Mouse (Mus musculus) adrenal gland (tissue): ENCODE measurements around the gene Ntrk3.

Experiments
- intact Hi-C: fragments of 180-260 bp; cut with DNase I; formaldehyde crosslinking; loops from one replicate; pipeline ENCODE4 v1.15.1; 2025

Gene Ntrk3

DNA sequence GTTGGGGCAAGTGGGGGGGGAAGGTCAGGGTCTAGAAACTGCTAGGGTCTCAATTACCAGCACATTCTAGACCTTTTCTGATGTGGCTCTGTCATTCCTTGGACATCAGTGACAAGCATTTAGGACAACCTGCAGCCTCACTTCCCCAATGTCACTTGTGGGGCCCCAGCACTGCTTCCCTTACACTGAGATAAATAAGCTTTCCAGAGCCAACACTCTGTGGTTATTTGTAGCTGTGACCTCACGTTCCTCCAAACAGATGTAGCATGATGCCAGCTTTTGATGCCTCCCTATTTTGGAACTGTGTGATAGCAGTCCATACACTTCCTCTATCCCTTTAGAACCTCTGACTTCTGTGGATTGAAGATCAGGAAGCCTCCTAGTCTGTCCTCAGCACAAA lies 278.8 kb downstream of the Ntrk3 start:
- intact Hi-C loops, result no loop called here

DNA sequence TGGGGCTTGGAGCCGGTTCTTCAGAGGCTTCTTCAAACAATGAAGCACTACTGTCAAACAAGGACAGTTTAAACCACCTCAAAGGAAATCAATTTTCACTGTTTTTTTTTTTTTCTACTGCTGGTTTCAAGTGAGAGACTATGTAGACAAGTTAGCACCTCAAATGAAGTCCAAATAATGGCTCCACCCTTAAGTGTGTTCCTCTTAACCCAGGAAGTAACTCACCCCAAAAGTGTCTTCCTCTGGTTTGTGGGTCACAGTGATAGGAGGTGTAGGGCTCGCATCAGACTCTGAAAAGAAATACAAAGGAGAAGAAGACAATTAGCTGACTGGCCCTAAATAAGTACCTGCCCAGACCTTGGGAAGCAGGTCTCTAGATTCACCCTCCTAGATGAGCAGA lies 286.1 kb downstream of the Ntrk3 start:
- intact Hi-C loops, result no loop called here

- intact Hi-C loops, result no loop called here
Measured at GRCm38 (mm10) chr7:78449909-78450592, 287.8 kb downstream of the Ntrk3 start.

DNA sequence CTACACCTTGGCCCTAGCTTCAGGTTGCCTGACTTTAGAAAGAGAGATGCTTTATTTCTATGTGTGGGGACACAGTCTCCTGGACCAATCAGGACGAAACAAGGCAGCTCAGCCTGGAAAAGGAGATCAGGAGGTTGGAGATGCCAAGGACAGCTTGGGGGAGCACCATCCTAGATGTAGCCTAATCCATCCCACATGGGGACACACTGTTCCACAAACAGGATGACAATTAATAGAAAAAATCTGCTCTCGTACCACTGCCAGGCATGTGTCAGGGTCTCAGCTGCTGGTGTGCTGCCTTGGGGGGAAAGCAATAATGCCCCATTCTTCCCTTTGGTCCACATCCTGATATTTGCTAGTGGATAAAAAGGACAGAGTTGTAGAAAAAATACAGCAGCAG lies 289.0 kb downstream of the Ntrk3 start:
- intact Hi-C loops, result no loop called here

DNA sequence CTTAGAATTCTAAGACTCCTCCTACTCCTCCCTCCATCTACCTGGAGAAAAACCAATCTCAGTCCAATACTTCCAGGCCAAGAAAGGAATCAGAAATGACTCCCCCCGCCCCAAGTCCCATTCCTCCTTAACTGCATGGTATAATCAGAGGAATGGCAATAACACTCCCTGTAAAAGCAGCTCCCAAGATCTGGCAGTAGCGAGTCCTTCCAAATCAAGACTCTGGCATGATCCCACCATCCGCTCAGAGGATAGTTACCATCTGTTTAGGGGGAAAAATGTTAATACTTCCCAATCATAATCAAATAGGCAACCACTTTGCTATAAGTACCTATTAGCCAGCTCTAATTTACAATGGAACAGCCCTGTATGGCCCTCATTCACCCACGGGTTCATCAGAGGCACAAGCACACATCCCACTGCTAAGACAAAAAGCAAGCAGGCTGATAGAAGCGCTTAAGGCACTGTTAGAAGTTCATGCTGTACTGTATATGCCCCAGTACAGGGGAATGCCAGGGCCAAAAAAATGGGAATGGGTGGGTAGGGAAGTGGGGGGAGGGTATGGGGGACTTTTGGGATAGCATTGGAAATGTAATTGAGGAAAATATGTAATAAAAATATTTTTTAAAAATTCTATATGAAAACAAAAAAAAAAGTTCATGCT lies 294.3 kb downstream of the Ntrk3 start:
- intact Hi-C loops, result no loop called here

DNA sequence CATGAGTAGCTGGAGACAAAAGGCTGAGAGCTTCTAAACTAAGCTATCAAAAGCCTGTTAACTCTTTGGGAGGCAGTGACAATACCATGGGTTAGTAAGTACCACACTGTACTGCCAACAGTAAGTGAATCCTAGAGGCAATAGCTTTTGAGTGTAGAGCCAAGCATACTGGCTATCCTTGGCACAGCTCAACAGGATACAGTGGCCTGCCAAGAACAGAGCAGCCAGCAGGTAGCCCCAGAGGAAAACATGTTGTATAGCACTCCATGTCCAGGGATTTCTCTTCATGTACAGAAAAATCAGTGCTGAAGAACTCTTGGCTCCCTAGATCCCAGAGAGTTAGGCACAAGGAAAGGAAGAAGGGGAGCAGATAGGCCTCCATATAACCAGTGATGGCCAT lies 296.1 kb downstream of the Ntrk3 start:
- intact Hi-C loops, result no loop called here

DNA sequence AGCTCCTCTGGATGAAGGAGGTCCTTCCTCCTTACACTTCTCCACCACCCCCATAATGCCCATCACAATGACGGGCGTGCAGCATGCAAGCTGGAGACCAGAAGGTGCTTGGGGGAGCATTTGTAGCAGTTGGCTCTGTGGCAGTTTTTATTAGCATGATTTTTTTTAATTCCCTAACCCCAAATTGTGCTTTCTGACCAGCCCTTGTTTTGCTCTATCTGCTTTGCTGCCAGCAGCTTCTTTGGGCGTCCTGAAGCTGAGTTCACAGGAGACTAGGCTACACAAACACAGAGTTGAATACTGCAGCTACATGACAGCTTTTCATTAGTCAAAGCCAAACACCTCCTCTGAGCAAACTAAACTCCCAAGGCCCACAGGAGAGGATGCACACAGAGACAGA lies 296.9 kb downstream of the Ntrk3 start:
- intact Hi-C loops, result no loop called here

DNA sequence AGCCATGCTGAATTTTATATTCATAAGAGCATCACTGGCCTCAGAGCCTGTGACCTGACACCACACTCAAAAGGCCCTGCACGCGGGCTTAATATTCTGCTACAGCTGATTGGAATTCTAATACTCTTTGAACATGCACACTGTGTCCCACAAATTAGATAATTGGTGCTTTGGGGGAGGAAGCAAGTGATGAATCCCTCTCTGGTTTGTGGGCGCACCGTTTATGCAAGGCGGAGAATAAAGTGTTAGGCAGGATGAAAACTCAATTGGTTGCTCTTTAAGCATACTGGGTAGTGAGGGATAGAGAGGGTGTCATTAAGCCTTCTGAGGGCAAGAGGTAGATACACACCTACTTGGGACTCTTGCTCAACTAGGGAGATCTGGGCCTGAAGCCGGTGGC lies 297.3 kb downstream of the Ntrk3 start:
- intact Hi-C loops, result no loop called here

- intact Hi-C loops, result no loop called here
Measured at GRCm38 (mm10) chr7:78439361-78440120, 298.3 kb downstream of the Ntrk3 start.

- intact Hi-C loops, result no loop called here
Measured at GRCm38 (mm10) chr7:78433617-78434144, 304.1 kb downstream of the Ntrk3 start.

DNA sequence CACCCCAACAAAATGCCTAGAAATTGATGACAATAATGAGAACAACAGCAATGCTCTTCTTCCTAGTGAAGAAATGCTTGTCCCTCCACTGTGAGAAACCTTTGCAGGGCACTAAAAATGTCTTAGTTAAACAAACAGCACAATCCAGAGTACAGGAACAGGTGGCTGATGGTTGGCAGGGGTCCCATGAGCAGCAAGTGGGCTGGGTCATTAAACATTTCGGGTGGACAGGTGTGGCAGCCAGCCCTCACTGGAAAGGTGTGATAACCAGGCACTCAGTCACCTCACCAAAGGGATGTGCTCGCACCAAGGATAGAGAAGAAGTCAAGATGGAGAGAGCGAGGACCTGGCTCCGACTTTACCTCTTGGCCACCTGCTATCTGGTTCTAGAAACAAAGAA lies 306.2 kb downstream of the Ntrk3 start:
- intact Hi-C loops, result no loop called here

DNA sequence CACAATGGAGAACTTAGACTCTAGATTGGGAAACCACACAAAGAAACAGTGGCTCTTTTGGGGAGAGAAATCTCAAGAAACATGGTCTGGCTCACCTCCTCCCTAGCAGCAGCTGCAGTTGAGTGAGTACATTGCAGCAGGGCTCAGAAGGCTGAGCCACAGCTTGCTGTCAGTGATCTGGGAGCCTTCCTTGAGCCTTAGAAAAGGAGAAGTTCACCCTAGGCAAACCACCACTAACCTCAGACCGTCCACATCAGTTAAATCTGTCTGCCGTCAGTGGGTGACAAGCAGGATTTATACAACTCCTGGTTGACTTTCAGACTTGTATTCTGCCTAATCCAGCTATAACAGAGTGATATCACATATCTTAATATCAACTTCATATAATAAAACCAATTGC lies 325.6 kb downstream of the Ntrk3 start:
- intact Hi-C loops, result no loop called here

DNA sequence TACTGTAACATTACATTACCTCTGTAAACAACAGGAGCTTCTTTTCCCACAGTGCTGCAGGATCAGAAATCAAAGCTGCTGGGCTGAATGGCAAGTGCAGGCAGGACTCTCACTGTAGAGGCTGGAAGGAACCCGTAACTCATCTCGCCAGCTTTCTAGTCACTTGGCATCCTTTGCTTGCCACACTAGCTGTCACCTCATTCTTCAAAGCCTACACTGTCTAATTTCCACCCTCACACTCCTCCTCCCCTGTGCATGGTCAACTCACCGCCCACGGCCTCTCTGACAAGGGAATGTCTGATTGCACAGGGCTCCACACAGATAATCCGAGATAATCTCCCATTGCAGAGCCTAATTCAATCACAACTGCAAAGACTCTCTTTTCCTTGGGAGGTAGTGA lies 327.8 kb downstream of the Ntrk3 start:
- intact Hi-C loops, result no loop called here

- intact Hi-C loops, result no loop called here
Measured at GRCm38 (mm10) chr7:78406641-78407291, 331.0 kb downstream of the Ntrk3 start.

DNA sequence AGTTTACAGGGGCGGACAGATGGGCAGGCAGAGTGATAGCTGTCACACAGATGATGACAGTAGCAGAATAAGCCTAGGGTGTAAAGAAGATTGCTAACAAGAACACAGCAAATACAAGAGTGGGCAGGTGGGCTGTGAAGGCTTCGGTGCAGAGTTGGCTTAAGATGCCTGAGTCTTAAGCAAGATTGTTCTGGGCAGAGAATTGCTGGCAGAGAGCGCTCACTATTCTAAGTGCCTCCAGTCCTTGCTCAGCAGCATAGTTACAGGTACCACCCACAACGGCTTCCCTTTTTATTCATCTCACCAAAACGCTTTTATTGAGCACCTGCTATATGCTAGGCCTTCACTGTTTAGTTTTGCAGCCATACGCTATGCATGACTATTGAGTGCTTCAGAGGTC lies 333.3 kb downstream of the Ntrk3 start:
- intact Hi-C loops, result no loop called here

DNA sequence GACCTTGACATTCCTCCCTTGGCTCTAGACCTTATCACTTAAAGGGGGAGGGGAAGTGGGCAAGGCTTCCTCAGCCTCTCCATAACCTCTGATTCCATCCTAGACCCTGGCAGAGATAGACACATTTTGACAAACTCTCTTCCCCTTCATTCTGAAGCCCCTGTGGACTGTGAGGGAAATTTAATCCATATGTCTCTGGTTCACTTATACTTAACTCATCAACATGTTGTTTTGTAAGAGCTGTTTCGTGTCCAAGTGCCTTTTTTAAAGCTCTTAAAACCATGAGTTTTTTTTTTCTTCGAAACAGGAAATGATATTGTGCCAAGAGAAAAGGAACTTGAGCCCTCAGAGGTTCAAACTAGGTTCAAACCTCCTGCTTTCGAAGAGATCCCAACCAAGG lies 335.3 kb downstream of the Ntrk3 start:
- intact Hi-C loops, result no loop called here

- intact Hi-C loops, result no loop called here
Measured at GRCm38 (mm10) chr7:78400219-78400618, 337.6 kb downstream of the Ntrk3 start.

GRCm38 (mm10) chr7:78398377-78398776 lies 339.4 kb downstream of the Ntrk3 start:
- intact Hi-C loops, result no loop called here

DNA sequence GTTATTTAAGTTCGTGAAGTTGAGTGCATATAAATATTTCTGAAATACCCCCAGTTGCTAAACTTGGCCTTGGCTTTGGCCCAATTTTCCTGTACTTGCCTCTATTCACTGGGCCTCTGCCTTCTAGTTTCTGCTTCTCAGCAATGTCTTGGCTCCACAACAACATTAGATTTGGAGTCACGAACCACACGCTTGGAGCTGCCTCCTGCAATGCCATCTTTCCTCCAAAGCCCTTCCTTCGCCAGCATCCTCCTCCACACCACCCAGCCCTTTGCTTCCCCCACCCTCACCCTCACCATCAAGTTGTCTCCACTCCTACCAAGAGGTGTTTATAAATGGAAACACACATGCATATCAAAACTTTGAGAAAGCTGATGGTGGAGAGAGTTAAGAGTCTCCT lies 340.6 kb downstream of the Ntrk3 start:
- intact Hi-C loops, result no loop called here

GRCm38 (mm10) chr7:78390019-78390418 lies 347.8 kb downstream of the Ntrk3 start:
- intact Hi-C loops, result no loop called here

DNA sequence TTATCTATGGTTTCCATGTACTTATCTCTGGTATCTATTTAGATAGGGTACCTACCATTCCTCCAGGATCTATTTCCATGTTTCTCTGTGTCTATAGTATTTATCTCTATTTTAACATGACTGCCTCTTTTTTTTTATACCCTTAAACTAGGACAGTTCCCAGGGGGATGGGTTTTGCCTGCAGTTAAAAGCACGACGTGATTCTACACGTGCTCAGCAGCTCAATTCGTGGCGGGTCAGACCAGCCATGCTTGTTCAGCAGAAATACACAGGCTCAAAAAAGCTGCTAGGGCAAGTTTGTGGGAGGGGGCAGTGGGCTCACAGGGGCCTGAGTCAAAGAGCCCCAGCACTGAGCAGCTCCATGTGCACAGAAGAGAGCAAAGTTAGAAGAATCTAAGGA lies 349.7 kb downstream of the Ntrk3 start:
- intact Hi-C loops, result no loop called here

- intact Hi-C loops, result no loop called here
Measured at GRCm38 (mm10) chr7:78385971-78386370, 351.8 kb downstream of the Ntrk3 start.
